Mouse (Mus musculus) megakaryocyte, embryonic 14.5 days (primary cell): ENCODE measurements around the gene Gpr153.

Source experiments
- FLI1 ChIP-seq: IDR thresholded peaks from 2 replicates; pipeline ENCODE4 v1.6.1; 2012; ENCODE audit warnings: low read length, inconsistent platforms, mixed read lengths
- GATA1 ChIP-seq: IDR thresholded peaks from 3 replicates; pipeline ENCODE4 v1.6.1; 2012; ENCODE audit warnings: mixed read lengths, low read length, inconsistent platforms, borderline replicate concordance

DNA sequence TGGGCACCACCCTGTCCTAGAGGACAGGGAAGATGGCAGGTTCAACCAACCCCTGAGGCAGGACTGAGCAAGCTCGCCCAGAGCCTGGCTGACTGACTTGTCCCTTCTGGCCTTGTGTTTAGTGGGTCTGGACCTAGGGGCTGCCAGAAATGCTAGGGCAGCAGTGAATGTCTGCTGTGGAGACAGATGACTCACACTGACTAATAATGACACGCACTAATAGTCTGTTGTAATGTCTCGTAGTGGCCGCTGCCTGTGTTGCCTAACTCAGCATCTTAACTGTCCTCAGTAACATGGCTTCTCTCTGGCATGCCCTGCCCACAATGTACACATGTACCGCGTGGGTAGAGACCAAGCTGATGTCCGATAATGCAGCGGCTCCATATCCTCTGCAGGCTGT lies 13.6 kb upstream of the Gpr153 start:
- no peak for TF ChIP-seq GATA1
- TF ChIP-seq FLI1 = no peak
